Mouse (Mus musculus): Measurements from ENCODE around the gene Hoxa11.

Gene Hoxa11

DNA sequence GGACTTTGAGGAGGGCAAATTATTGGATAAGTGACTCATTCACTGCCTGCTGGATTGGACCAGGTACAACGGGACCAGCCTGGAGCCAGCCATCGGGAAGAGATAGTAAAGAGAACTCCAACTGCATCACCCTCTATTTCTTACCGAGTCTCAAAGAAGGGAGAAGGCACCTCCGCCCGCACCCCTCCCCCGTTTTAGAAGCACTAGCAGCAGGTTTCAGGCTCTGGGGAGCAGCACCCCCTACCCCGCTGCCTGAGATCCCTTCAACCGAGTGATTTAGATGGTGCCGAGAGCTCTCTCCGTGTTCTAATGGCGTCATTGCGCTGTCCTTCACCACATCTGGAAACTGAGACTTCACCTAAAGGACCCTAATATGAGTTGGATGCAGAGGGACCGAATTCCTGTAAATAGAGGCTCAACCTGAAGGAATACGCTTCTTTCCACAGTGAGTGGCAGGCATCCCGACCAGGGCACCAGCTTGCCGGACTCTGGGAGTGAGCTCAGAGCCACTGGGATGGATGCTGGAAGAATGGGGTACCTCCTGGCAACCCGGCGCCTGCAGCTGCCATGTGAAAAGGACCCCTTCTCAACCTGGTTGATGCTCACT lies 19.8 kb upstream of the Hoxa11 start:
- DNase-seq, result no peak

DNA sequence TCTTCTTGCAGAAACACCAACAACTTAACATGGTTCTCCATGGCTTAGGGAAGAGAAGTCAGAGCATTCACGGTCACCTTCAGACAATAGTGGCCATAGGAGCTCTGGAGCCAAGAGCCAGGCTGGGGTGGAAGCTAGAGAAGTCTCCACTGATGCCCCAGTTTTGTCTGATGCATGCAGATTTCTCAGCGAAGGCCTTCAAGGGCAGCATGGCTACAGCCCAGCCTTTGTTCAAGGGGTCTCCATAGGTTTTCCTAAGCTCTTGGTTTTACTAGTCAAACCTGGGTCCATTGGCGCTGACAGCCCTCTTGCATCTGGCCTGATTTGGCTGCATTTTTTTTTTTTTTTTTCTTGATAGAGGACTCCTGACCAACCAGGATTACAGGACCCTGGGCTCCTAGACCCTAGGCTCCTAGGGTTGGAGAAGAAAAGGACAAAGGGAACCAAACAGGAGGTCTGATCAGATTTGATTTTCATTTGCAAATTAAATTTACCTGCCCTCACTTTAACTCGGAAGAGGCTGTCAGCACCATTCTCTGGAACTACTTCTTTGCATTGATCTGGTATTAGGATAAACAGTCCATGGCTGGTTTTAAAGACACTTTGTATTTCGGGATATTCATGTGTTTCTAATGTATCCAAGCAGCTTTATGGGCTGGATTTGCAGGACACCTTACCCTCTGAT lies 18.6 kb upstream of the Hoxa11 start:
- no peak for DNase-seq

DNA sequence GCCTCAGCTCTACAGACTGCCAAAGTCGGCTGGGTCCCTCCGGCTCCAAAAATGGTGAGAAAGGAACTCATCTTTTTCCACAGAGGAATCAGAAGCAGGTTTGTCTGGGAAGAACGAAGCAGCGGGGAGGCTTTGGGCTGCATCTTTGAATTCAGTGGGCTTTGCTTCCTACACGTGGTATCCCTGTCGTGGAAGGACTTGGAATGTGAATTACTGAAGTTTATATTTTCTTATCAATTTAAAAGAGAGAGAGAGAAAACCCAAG lies 17.6 kb upstream of the Hoxa11 start:
- no peak for DNase-seq

DNA sequence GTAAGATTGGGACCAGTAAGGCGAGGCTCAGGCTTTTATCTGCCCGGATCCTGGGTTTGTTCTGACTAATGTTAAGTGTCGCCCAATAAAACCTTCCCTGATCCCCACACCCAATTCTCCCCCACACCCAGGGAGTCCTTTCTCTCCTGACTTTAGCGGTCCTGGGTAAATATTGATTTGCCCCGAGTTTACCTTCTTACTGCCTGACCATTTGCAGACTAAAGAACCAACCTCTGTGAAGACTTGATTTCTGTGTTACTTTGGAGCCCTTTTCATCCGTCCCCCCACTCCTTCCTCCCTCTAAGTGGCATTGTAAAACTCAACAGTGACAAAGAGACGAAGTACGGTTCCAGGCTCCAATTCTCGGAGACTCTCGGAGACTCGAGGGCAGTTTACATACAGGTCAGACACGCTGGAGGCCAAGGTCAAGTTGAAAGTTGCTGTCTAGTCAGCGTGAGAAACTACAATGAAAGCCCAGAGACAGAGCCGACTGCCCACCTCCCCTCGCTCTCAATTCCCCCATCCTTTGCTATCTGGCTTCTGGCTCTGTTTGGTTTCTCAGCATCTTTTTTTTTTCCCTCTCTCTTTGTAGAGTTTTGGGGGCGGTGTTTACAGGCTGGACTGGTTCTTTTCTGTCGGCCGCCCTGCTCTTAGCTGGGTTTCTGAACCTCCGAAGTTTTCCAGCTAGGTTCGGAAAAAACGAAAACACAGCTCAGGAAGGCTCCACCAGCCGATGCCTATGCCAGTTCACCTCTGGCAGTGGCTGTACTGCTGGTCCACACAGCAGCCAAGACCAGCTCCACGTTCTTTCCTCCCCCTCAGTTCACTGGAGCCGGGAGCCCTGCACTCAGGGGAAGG lies 17.1 kb upstream of the Hoxa11 start:
- DNase-seq, result no peak

DNA sequence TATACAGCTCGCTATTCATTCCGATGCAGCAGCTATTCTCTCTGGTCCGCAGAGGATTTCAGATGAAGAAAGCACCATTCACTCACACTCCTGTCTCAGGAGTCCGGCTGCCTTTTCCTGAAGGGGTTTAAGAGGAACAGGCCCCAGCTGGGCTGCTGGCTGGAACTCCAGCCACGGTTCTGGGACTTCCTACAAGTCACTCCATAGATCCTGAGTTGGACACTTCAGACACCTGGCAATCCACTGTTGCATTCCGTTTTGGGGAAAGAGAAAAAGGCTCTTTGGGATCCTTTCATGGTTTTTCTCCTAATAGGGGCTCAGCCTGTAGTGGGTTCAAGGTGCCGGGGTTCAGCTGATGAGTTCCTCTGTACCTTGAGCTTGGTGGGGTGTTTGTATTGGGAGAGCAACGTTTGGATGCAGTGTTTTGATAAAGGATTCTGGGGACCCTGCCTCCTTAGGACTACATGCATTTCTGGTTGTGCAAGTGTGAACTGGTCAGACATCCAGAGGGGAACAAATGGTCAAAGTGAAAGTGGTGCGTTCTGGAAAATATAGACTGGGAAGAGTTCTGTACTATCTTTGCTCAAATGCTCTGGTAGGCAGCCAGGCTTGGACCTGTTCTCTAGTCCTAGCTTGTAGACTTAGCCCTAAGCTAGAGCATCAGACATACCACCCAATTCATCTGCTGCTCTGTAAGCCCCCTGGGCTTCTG lies 16.3 kb upstream of the Hoxa11 start:
- no peak for DNase-seq

DNA sequence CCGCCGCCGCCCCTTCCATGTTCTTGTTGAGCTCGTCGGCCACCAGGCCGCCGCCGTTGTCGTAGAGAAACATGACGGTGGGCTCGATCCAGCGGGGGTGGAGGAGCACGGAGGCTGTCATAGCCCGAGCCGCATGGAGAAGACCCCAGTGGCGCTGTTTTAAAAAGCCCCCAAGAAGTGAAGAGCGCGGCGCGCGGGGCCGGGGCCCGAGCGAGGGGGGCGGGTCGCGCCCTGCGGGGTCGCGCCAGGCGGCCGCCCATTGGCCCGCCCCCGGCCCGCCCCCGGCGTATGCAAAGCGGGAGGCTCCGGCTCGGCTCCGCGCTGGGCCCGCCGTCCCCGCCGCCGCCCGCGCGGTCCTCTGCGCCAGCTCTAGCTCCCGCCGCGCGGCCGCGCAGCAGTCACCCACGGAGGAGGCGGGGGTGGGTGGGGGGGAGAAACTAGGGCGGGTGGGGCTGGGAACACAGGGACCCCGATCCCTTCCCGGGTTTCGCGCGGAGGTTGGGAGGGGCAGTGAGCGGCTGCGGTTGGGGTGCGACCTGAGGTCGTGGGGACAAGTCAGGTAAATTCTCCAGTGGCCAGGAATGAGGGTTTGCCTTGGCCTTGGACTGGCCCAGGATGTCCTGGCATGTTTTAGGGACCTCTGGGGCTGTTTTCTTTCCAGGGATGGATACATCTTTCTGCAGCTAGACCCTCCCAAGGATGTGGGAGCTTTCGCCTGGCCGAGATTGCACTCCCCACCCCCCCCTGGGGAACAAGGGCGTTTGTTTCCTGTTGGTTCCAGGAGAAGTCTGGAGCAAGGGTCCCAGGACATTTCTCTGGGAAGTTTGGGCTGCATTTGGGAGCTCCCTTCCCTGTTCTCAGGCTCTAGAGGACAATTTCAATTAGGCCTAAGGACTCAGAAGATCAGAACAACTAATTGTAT lies 15.3 kb upstream of the Hoxa11 start, which contains the start of gene Hoxa13:
Gene Hoxa13 (minus strand): TSS at position 227 of the 922 bp plus-strand sequence.
- DNase-seq, result no peak

DNA sequence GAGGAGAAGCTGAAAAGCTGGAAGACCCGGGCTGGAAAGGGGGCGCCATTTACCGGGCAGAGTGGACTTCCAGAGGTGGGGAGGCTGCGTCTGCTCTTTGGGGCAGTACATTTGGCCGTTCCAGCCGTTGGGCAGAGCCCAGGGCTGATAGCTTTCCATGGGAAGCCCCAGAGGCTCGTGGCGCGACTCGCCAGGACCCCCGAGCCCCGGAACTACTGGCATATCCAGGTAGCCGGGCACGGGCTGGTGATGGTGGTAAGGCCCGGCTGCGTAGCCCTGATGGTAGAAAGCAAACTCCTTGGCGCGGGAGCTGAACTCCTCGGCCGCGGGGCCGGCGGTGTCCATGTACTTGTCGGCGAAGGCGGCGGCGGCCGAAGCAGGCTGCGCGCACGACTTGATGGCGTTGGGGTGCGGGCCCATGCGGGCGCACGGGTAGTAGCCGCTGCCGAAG lies 14.2 kb upstream of the Hoxa11 start:
- no peak for DNase-seq

DNA sequence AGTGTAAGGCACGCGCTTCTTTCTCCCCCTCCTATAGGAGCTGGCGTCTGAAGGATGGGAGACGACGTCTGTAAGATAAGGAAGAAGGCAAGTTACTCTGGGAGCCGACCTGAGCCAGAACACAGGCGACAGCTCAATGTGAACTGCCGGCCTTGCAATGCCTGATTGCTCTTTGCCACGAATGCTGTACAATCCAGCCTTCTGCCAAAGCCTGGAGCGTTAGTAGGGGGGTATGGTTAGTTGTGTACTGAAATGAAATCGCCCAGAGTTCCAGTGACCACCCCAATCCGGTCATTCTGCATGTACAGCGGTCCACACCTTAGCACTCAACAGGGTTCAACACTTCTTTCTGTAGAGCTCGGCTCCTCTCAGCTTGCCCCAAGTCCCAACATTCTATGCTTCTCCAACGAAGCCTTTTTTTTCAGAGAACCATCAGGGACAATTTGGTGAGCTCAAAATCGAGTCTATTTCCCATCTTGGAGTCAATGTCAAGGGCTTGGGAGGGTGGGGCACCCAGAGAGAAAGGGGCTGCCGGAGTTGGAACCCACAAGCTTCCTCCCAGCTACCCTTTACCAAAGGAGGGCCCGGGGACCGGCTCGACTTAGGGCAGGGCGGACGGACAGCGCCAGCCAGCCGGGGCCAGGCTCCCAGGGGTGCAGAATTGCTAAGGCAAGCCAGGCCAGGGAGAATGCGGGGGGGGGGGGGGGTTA lies 13.6 kb upstream of the Hoxa11 start:
- no peak for DNase-seq

DNA sequence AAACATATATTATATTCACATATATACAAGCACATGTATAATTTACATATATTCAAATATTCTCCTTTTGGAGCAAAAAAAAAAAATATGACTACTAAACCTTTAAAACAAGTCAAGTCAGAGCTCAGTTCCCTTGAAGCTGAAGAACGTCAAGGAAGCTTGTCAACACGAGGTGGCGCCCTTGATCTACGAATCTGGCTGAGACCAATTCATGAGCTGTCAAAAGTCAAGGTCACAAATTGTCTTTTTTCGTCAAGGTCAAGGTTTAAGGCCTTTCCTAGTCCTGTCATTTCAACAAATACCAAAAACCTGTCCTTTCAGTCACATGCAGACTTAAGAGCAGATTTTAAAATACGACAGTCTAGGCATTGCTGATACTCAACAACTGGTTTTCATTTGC lies 11.3 kb upstream of the Hoxa11 start:
- peak; percentile 71 to 81 for DNase-seq

DNA sequence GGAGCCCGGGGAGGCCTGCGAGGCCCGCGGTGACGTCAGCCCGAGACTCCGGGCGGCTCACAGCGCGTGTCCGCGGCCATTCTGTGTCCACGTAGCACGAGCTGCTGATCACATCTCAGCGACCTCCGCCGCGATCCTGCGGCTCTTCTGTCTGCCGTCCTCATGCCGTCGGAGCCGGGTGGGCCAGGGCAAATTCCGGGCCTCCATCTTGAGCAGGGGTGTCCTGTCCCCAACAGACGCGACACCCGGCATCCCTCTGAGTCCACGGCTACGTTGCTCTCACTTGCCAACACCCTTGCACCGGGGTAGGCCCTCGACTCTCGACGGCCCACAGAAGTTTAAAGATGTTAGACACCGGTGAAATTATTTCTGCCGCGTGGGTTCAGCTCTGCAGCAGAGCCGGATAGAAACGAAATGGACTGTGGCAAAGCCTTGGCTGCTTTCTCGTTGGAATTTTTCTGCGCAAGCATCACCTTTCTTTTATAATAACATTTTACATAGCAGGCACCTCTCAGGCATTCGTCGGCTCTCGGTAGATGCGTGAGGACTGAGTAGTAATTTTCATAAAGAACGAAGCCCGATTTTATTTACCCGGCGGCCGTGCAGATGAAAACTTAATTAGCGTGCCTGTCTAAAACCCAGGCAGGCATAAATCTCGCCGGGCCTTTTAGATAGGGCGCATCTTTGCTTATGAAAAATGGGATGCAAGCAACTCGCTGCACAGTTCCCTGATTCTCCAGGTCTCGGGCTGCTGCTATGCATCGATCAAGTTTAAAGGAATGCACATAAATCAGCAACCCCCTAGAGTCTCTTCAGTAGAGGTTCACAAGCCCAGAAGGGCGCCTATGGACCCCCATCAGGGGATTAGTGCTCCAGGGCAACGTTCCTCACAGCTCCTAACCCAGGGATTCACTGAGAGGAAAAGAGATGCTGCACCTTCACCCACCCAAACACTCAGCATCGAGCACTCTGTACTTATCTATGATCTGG lies 8.2 kb upstream of the Hoxa11 start:
- DNase-seq, result no peak

DNA sequence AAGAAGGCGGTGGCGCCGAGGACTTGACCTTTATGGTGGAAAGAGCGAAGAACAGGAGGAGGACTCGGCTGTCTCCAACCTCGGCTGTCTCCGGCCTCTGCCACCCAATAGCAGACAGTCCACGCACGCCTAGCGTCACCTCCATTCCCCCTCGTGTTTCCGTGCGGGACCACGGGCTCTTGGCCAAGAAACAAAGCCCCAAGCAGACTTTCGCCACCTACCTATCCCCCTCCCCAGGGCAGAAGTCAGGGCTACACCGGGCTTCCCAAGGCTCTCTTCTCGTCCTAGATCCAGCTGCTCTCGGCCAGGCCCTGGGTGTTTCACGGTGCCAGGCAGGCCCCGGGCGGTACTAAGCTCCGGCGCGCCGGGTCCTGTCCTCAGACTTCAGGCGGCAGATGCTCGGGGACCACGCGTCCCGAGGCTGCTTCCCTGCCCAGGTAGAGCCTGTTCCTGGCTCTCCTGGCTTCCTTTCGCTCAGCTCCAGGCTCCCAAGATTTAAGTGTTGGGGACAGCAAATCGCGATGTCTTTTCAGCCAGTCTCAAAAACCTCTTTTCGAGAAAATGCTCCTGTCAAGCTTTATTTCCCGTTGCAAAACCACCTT lies 7.3 kb upstream of the Hoxa11 start:
- no peak for DNase-seq

DNA sequence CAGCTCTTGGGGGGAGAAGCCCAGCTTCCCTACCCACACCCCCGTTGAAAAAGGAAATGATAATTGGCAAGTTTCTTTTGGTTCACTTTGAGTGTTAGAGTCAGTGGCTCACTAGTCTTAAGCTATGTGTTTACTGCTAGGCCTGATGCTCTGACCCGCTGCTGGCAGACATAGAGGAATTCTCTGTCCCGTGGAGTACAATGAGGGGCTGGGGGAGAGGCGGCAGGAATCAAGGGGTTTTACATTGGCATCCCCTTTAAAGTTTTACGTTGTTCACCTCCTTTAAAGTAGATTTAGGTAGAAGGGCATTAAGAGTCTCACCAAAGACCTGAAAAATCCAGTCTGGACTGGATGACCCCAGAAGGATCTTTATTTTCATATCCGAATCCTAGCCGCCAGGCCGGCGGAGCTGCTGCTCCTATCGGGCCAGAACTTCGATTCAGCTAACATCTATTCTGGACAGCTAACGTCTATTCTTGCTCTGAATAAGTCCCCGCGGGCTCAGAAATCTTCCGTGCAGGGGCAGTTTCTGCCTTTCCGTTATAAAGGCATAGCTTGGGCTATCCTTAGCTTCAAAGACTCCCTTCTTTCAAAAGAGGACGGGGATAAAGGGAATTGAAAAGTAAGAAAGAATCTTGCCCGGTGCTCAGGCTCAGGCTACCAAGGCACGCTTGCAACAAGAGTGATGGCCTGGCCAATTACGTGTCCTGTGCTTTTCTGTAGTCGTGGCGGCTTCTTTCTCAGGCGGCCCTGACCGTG lies 6.6 kb upstream of the Hoxa11 start:
- DNase-seq, result no peak

DNA sequence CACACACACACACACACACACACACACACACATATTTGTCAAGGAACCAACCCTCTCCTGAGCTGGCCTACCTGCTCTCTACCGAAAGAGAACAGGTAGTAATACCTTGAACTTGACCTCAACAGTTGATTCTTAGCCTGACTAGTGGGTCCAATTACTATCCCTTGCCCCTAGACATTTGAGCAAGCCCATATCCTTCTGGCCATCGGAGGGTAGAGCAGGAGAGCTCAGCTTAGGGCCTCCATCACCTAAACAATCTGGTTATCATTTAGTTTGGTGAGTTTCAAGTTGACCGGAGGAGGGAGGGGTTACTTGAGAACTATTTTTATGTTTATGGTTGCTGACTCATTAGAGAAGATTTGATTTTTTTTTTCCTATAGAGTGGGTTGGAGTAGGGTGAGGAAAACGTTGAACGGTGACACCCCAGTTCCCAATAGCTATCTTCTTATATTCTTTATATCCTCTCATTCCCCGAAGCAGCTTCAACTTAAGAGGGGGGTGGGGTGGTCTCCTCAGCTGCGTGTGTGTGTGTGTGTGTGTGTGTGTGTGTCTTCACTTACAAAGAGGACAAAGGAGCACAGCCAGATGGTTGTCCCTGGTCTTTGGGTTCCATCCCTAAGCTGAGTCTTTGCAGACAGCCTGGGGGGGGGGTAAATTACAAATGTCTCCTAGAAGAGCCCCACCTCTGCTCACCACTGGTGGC lies 5.7 kb upstream of the Hoxa11 start:
- no peak for DNase-seq

DNA sequence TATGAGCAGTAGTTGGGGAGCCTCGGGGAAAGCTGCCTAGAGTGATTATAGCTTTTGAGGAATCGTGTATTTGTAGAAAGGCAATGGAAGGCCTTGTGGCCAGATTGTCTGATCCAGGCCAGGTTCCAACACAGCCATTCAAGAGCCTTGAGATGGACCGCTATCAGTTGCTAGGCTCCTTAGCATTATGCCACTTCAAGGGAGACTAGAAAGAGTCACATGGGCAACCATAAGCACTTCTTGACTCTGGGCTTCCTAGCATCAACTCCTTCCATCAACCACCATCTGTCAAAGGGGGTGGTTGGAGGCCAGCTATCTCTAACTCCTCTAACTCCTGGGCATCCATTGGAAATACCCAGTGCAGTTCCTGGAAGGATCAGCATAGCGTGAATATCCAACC lies 4.2 kb upstream of the Hoxa11 start:
- no peak for DNase-seq

DNA sequence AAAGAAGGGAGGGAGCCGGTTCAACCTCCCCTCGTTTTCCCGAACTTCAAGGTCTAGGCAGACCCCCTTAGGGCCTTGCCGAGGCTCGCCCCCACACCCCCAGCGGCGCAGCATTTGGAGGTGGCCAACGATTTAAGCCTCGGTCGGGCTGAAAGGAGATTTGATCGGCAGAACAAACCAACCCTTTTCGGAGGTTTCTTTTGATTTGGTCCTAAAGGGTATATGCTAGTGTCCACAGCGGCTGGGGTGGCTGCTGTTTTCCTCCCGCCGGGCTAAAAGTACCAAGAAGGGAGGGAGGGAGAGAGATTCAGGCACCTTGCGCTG lies 3.8 kb upstream of the Hoxa11 start:
- no peak for DNase-seq

DNA sequence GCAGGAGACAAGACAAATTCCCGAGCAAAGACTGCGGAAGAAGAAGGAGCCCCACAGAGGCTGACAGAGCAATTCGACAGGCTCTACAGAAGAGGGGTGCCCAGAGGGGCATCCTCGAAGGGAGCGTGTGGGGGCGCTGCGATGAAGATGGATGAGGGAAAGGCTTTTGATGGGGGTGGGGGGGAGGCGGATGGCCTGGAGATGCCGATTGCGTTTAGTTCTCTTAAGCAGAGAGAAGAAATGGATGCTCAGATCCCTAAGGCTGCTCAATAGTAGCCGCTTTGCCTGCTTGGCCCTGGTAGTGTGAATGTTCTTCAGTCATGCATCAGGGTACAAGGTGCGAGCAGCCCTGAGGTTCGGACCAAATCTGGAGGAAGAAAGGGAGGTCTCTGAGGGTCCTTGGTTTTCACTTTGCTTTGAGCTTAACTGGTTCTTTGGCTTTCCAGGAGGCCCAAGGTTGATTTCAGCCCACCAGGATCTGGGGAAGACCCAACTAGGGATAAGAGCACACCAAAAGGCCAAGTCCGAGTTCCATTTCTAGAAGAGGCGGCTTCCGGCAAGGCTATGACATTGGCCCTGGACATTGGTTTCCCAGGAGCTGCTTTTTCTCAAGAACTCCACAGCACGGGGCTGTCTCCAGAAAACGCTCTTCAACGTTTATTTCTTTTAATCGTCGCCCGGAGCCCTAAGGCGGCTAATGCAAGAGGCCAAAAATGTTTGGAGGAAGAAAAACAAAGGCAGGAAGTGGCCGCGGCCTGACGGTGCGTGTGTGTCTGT lies 3.2 kb upstream of the Hoxa11 start:
- DNase-seq, result no peak

DNA sequence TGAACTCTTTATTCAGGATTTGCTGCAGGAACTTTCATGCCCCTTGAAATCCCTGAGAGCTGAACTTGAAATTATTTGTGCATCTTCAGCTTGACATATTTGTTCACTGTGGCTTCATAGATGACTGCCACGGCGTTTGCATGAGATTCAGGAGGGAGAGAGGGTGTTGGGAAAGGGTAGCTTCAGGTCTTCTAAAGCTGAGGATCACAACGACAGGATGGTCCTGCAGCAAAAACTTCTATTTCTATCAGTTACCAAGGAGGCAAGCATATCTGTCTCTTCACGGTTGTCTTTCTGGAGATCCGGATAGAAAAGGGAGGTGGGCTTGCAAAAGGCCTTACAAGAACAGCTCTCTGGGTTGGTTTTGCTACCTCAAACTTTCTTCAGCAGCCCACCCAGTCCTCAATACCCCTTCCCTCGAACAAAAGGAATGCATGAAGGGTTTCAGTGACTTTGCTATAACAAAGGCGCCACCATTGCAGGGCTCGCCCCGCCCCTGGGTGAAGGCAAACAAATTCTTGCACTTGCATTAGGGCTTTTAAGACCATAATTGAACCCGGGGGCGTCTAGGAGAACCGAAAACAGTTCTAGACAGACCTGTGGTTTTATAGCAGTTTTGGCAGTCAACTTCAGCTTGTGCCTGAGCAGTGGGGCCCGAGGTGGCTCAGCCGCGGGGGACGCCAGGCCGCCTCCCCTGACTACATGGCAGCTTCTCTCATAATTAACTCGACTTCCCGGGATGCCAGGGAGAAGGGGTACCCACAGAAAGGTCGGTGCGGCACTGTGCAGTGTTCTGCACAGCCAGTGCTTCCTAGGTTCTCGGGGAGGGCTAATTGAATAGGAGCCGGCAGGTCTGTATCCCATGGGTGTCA lies 2.4 kb upstream of the Hoxa11 start:
- DNase-seq, result no peak
